Mouse (Mus musculus) thymus, adult 2 months (tissue): ENCODE measurements at regions not wholly inside any gene's neighbourhood (a gene's known extent, or its start where the extent isn't known, plus 50 kb on each side); places are given as distances from the start of the nearest gene placed in this dataset.

Experiments
- DNase-seq: peaks from one replicate; pipeline ENCODE4 v3.0.0; 2021
- H3K27ac ChIP-seq: fragments of 200-500 bp; 2 replicates; pipeline ENCODE4 v1.5.1; 2012; ENCODE audit warnings: low read length, control low read depth; ENCODE audit not compliant: control insufficient read depth, insufficient read depth
- H3K27me3 ChIP-seq: fragments of 200-500 bp; 2 replicates; pipeline ENCODE4 v1.6.1; 2012; ENCODE audit warnings: mild to moderate bottlenecking, low read length, moderate library complexity, mixed read lengths; ENCODE audit not compliant: control insufficient read depth, insufficient read depth
- H3K36me3 ChIP-seq: fragments of 200-500 bp; 2 replicates; pipeline ENCODE4 v1.6.1; 2012; ENCODE audit warnings: mild to moderate bottlenecking, low read length, moderate library complexity; ENCODE audit not compliant: control insufficient read depth, insufficient read depth
- H3K4me1 ChIP-seq: fragments of 200-500 bp; replicated peaks from 2 replicates; pipeline ENCODE4 v1.6.1; 2012; ENCODE audit warnings: low read length; ENCODE audit not compliant: control insufficient read depth, insufficient read depth
- H3K4me3 ChIP-seq: fragments of 200-500 bp; 2 replicates; pipeline ENCODE4 v1.5.1; 2012; ENCODE audit warnings: mild to moderate bottlenecking, low read length, control low read depth, moderate library complexity; ENCODE audit not compliant: control insufficient read depth, insufficient read depth
- CTCF ChIP-seq: fragments of 200-500 bp; IDR thresholded peaks from 2 replicates; pipeline ENCODE4 v1.5.1; 2012; ENCODE audit warnings: mild to moderate bottlenecking, control low read depth, low read length, moderate library complexity, borderline replicate concordance; ENCODE audit not compliant: control insufficient read depth, poor library complexity, insufficient read depth; ENCODE audit errors: extremely low read depth
- POLR2A ChIP-seq: fragments of 200-500 bp; IDR thresholded peaks from 2 replicates; pipeline ENCODE4 v1.6.1; 2012; ENCODE audit warnings: mild to moderate bottlenecking, low read length, control low read depth, moderate library complexity; ENCODE audit not compliant: control insufficient read depth, poor library complexity, insufficient read depth; ENCODE audit errors: extremely low read depth
- WGBS: fragments of 180-500 bp; shearing (Covaris S2); methylation state at CpG from one replicate; pipeline ENCODE4 v1.1.7; 2018; 5-methylcytosine and 5-hydroxymethylcytosine counted together

DNA sequence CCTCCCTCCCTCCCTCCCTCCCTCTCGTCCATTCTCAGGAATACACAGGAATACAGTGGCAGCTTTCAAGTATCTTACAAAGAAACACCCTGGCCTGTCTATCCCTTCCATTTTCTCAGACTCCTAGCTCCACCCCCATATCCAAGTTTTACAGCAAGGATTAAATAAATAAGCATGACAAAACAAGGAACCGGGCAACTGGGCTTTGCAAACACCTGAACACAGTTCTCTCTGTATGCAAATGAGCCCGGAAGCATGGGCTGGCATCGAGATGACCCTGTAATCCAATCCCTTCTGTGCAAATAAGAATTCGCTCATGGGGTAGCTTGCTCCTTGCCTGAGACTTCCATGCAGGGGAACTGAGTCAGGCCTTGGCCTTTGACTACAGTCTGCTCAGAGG lies 506.5 kb upstream of the Gm10131 start:
- 85% methylated on average over 5 of the region's 5 CpGs for WGBS
- Histone ChIP-seq H3K4me1 (peaks cover 34% of the 10 kb centered on the region), H3K27ac (no peak overlapping the region), H3K4me3 (no peak overlapping the region), H3K27me3 (no peaks in the 10 kb centered on the region), H3K36me3 (no peaks in the 10 kb centered on the region)
- no peak for DNase-seq
- TF ChIP-seq POLR2A (no peak), CTCF (no peak)

DNA sequence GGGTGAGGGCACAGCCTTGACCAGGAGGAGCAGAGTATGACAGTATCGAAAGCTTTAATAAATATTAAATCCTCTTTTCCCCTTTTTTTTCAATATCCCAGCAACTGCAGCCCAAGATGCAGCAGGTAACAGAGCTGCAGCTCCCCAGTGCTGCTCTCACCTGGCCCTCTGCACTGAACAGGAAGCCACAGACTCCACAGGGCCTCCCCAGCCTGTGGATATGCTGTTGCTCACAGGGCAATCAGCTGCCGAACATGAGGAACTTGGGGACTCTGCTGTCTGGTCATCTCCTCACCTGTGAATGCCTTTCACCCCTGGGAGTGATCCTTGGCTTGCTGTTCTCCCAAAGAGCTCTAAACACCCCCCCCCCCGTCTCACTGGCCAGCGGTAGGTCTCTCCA lies 503.4 kb upstream of the Gm10131 start:
- WGBS = 45% methylated on average over 4 of the region's 4 CpGs
- H3K36me3 ChIP-seq = no peaks in the 10 kb centered on the region

DNA sequence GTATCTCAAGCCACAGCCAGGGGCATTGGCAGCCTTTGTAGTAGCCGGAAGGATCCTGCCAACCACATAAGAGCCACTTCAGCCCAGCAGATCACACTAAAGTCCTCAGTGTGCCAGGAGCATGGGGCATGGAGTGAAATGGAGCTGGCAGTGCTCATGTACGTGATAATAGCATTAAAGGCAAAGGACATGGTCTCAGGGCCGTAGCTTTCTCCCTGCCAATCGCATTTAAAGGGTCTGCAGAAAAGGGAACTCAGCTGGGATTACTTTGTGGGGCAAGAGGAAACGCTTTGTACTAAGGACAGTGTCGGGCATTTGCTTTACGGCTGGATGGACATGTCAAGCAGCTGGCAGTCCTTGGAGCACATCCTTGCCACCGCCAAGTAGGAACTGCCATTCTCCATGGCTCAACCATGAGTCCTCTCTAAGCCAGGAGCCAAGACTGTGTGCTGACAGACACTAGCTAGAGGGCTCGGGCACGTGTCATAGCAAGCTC lies 502.5 kb upstream of the Gm10131 start:
- H3K27ac ChIP-seq = peak overlapping the region; percentile 91
- WGBS = 61% methylated on average over 10 of the region's 10 CpGs
- H3K4me1 ChIP-seq = peaks cover 26% of the 10 kb centered on the region
- TF ChIP-seq POLR2A (no peak), CTCF (no peak)
- H3K36me3 ChIP-seq = no peaks in the 10 kb centered on the region
- no peak for DNase-seq
- H3K27me3 ChIP-seq = no peaks in the 10 kb centered on the region
- no peak overlapping the region for H3K4me3 ChIP-seq

More for the DNA sequence above, 503.4 kb upstream of the Gm10131 start:
- H3K4me1 ChIP-seq = peaks cover 26% of the 10 kb centered on the region
- peak; percentile 60 for DNase-seq
- H3K4me3 ChIP-seq = no peak overlapping the region
- TF ChIP-seq POLR2A (no peak), CTCF (no peak)
- no peaks in the 10 kb centered on the region for H3K27me3 ChIP-seq
- H3K27ac ChIP-seq = peak overlapping the region; percentile 72

DNA sequence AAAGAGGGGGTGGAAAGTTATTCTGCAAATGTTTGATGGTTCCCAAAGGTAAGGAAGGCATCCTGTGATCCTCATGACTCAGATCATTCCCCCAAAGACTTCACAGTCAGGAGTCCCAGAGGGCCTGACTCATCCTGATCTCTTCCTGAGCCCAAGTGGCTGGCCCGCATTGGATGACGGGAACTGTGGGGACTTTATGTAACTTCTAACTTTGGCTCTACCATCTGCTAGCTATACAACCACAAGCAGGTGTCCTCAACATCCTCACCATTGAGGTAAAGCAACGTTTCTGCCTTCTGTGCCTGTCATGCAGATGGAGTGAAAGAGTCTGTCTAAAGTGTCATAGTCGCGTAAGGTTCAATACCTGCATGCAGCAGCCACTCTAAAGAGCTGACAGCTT lies 501.6 kb upstream of the Gm10131 start:
- Histone ChIP-seq H3K27ac (peak overlapping the region; percentile 91), H3K4me1 (peaks cover 27% of the 10 kb centered on the region), H3K36me3 (no peaks in the 10 kb centered on the region), H3K4me3 (no peak overlapping the region), H3K27me3 (no peaks in the 10 kb centered on the region)
- WGBS = 11% methylated on average over 5 of the region's 5 CpGs
- DNase-seq = peak; percentile 60
- TF ChIP-seq POLR2A = no peak
- TF ChIP-seq CTCF = no peak

DNA sequence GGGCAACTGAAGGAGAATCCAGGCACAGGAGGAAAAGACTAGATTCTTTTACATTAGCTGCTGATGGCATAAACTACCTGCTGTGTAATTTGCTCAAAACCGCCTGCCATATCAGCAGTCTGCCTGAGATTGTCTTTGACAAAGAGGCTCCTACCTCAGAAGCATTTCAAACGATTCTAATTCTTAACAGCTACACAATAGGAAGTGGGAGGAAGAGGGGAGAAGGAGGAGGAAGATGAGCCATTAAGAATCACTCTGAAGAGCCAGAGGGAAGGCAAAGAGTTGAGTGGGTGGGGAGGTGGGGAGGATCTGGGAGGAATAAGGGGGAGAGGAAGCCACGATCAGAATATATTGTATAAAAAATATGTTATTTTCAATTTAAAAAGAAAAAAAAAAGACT lies 500.9 kb upstream of the Gm10131 start:
- Histone ChIP-seq H3K4me1 (peaks cover 32% of the 10 kb centered on the region), H3K36me3 (no peaks in the 10 kb centered on the region), H3K4me3 (no peak overlapping the region), H3K27me3 (no peaks in the 10 kb centered on the region), H3K27ac (peak overlapping the region; percentile 54)
- WGBS = 51% methylated on average over 3 of the region's 3 CpGs
- TF ChIP-seq CTCF (no peak), POLR2A (no peak)
- no peak for DNase-seq

DNA sequence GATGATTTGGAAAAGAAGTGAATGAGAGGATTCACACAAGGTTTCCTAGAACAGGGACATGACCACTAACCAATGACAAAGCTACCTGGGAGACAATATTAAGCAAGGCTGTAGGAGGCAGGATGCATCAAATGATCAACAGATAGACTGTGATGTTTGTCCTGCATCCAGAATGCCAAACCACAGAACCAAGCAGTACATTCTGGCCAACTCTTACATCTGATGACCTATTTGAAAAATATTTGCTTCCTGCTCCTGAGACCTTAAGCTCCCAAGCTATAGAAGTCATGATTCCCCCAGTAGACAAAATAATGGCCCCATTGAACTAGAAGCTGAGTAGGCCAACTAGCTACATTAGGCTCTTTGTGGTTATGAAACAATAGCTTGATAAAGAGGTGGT lies 498.6 kb upstream of the Gm10131 start:
- DNase-seq = no peak
- no peak overlapping the region for H3K4me3 ChIP-seq
- peaks cover 34% of the 10 kb centered on the region for H3K4me1 ChIP-seq
- no peak overlapping the region for H3K27ac ChIP-seq
- H3K36me3 ChIP-seq = no peaks in the 10 kb centered on the region
- TF ChIP-seq CTCF (no peak), POLR2A (no peak)
- H3K27me3 ChIP-seq = no peaks in the 10 kb centered on the region

DNA sequence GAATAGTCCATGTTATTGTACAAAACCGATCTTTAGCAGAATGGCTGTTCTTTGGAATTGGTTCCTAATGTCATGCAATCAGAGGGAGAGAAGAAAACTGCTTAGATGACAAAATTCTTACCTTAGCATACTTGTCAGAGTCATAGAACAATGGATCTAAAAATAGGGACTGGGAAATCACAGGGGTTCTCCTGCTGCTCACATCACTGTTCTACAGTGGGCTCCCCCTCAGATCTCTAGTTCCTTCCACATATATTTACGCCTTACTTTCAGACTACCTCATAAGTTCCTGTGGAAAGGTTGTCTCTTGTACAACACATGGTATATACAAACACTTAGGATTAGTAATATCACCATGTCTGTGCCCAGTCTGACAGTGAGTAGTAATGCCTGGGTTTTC lies 495.9 kb upstream of the Gm10131 start:
- TF ChIP-seq POLR2A (no peak), CTCF (no peak)
- H3K27ac ChIP-seq = no peak overlapping the region
- H3K36me3 ChIP-seq = no peaks in the 10 kb centered on the region
- no peak overlapping the region for H3K4me3 ChIP-seq
- DNase-seq = no peak
- no peaks in the 10 kb centered on the region for H3K27me3 ChIP-seq
- 88% methylated on average over 2 of the region's 2 CpGs for WGBS
- peaks cover 23% of the 10 kb centered on the region for H3K4me1 ChIP-seq
